Mouse (Mus musculus) ES-E14 (cell line): ENCODE measurements at regions not wholly inside any gene's neighbourhood (a gene's known extent, or its start where the extent isn't known, plus 50 kb on each side); places are given as distances from the start of the nearest gene placed in this dataset.

ENCODE experiments used
- CHD2 ChIP-seq: IDR thresholded peaks from 2 replicates; pipeline ENCODE4 v1.6.1; 2014; ENCODE audit warnings: mild to moderate bottlenecking, low read depth, low read length, inconsistent platforms
- HCFC1 ChIP-seq: IDR thresholded peaks from 2 replicates; pipeline ENCODE4 v1.6.1; 2012; ENCODE audit warnings: low read length, inconsistent platforms, borderline replicate concordance; ENCODE audit not compliant: insufficient read depth
- MAFK ChIP-seq: IDR thresholded peaks from 2 replicates; pipeline ENCODE4 v1.6.1; 2014; ENCODE audit warnings: mild to moderate bottlenecking, low read depth, low read length, inconsistent platforms; ENCODE audit not compliant: insufficient read depth
- ZC3H11A ChIP-seq: IDR thresholded peaks from 2 replicates; pipeline ENCODE4 v1.6.1; 2012; ENCODE audit warnings: low read depth, mild to moderate bottlenecking, inconsistent platforms, low read length, borderline replicate concordance
- ZNF384 ChIP-seq: IDR thresholded peaks from 2 replicates; pipeline ENCODE4 v1.6.1; 2012; ENCODE audit warnings: low read depth, low read length, inconsistent platforms

- no peak for TF ChIP-seq CHD2
- TF ChIP-seq ZNF384: no peak
- no peak for TF ChIP-seq HCFC1
- no peak for TF ChIP-seq ZC3H11A
- TF ChIP-seq MAFK: no peak
Observed at GRCm38 (mm10) chr16:31366033-31366432, 51.4 kb upstream of the Apod start.
